Mouse (Mus musculus) midbrain, embryonic 15.5 days (tissue): ENCODE measurements around the gene Thoc6. TPM values are rescaled to one million over a fixed set of nuclear protein-coding genes. Genes with fewer than 3 reads are reported as not detected.

Source experiments
- ATAC-seq: fragments of 200-750 bp; cut with Nextera tagmentation; replicated peaks from 2 replicates; pipeline ENCODE4 v1.8.0; 2017; ENCODE audit warnings: moderate TSS enrichment
- H3K27ac ChIP-seq: fragments of 300-500 bp; sonication (generic); 2 replicates; pipeline ENCODE4 v1.5.1; 2015; ENCODE audit warnings: mild to moderate bottlenecking, inconsistent platforms
- H3K27me3 ChIP-seq: fragments of 300-500 bp; sonication (generic); replicated peaks from 2 replicates; pipeline ENCODE4 v1.6.1; 2015; ENCODE audit warnings: inconsistent platforms
- H3K36me3 ChIP-seq: fragments of 300-500 bp; sonication (generic); replicated peaks from 2 replicates; pipeline ENCODE4 v1.6.1; 2015; ENCODE audit warnings: inconsistent platforms
- H3K4me1 ChIP-seq: fragments of 300-500 bp; sonication (generic); 2 replicates; pipeline ENCODE4 v1.6.1; 2015; ENCODE audit warnings: inconsistent platforms
- H3K4me2 ChIP-seq: fragments of 300-500 bp; sonication (generic); 2 replicates; pipeline ENCODE4 v1.6.1; 2015; ENCODE audit warnings: inconsistent platforms, mild to moderate bottlenecking, moderate library complexity
- H3K4me3 ChIP-seq: fragments of 300-500 bp; sonication (generic); 2 replicates; pipeline ENCODE4 v1.5.1; 2015; ENCODE audit warnings: mild to moderate bottlenecking, inconsistent platforms
- H3K9ac ChIP-seq: fragments of 300-500 bp; sonication (generic); 2 replicates; pipeline ENCODE4 v1.6.1; 2015; ENCODE audit warnings: mild to moderate bottlenecking, inconsistent platforms
- H3K9me3 ChIP-seq: fragments of 300-500 bp; sonication (generic); 2 replicates; pipeline ENCODE4 v1.6.1; 2016; ENCODE audit warnings: inconsistent platforms
- WGBS: fragments of 180-500 bp; shearing (Covaris S2); methylation state at CpG from one replicate; pipeline ENCODE4 v1.1.7; 2015; ENCODE audit warnings: mixed read lengths; 5-methylcytosine and 5-hydroxymethylcytosine counted together
- polyA plus RNA-seq: library from polyadenylated mRNA; unstranded; fragments of >200 nt; fragmentation: Nextera tagmentation; extraction: Ambion mirVana; gene quantifications from 2 replicates; pipeline ENCODE4 v1.2.1, GENCODE M21; 2015

Thoc6 gene
- polyA plus RNA-seq: 39.1 and 42.9 TPM in 2 replicates

GRCm38 (mm10) chr17:23673424-23674073 is at the start of gene Thoc6, which contains the start of gene Hcfc1r1:
Thoc6 (minus strand) TSS chr17:23673882.
Hcfc1r1 (plus strand) TSS chr17:23673596.
- ATAC-seq: peak; percentile 96
- Histone ChIP-seq H3K9me3 (no peaks in the 10 kb centered on the region), H3K4me2 (peak within 1 kb of the TSS; percentile 60), H3K27ac (peak within 1 kb of the TSS; percentile 76), H3K9ac (peak within 1 kb of the TSS; percentile 55), H3K4me1 (peaks cover 40% of the 10 kb centered on the region), H3K36me3 (peaks cover 9% of the 10 kb centered on the region), H3K4me3 (peak within 1 kb of the TSS; percentile 54), H3K27me3 (peaks cover 35% of the 10 kb centered on the region)
- under 1% methylated on average over 45 of the region's 45 CpGs for WGBS

GRCm38 (mm10) chr17:23722376-23723125 is 48.9 kb upstream of the Thoc6 start, which contains the start of gene 1520401A03Rik:
1520401A03Rik (minus strand) TSS chr17:23722783.
- H3K4me2 ChIP-seq: no peak within 1 kb of the TSS
- H3K9ac ChIP-seq: no peak within 1 kb of the TSS
- no peak within 1 kb of the TSS for H3K4me3 ChIP-seq
- no peak for ATAC-seq
- H3K27ac ChIP-seq: no peak within 1 kb of the TSS
- H3K4me1 ChIP-seq: peaks cover 10% of the 10 kb centered on the region
- no peaks in the 10 kb centered on the region for H3K27me3 ChIP-seq
- no peaks in the 10 kb centered on the region for H3K36me3 ChIP-seq
- 65% methylated on average over 7 of the region's 7 CpGs for WGBS
- no peaks in the 10 kb centered on the region for H3K9me3 ChIP-seq

- H3K4me1 ChIP-seq: peaks cover 7% of the 10 kb centered on the region
- ATAC-seq: no peak
- no peaks in the 10 kb centered on the region for H3K9me3 ChIP-seq
- no peak overlapping the region for H3K27ac ChIP-seq
- no peaks in the 10 kb centered on the region for H3K27me3 ChIP-seq
- no peak overlapping the region for H3K4me3 ChIP-seq
- H3K36me3 ChIP-seq: no peaks in the 10 kb centered on the region
- no peak overlapping the region for H3K4me2 ChIP-seq
- 85% methylated on average over 2 of the region's 2 CpGs for WGBS
- H3K9ac ChIP-seq: no peak overlapping the region
These were observed 48.2 kb upstream of the Thoc6 start for GRCm38 (mm10) chr17:23721886-23722285.

GRCm38 (mm10) chr17:23719455-23719854 is 45.8 kb upstream of the Thoc6 start:
- 22% methylated on average over 1 of the region's 1 CpGs for WGBS
- Histone ChIP-seq H3K27me3 (no peaks in the 10 kb centered on the region), H3K36me3 (no peaks in the 10 kb centered on the region), H3K4me1 (no peaks in the 10 kb centered on the region), H3K4me2 (no peak overlapping the region), H3K4me3 (no peak overlapping the region), H3K9ac (no peak overlapping the region), H3K9me3 (no peaks in the 10 kb centered on the region), H3K27ac (no peak overlapping the region)
- ATAC-seq: no peak

GRCm38 (mm10) chr17:23717003-23717402 is 43.3 kb upstream of the Thoc6 start:
- Histone ChIP-seq H3K9ac (no peak overlapping the region), H3K4me2 (no peak overlapping the region), H3K27ac (no peak overlapping the region), H3K4me1 (no peaks in the 10 kb centered on the region), H3K27me3 (no peaks in the 10 kb centered on the region), H3K36me3 (no peaks in the 10 kb centered on the region), H3K4me3 (no peak overlapping the region), H3K9me3 (no peaks in the 10 kb centered on the region)
- WGBS: 50% methylated on average over 2 of the region's 2 CpGs
- no peak for ATAC-seq

- Histone ChIP-seq H3K27me3 (peaks cover 4% of the 10 kb centered on the region; the same call in 1 of the 2 replicates), H3K9ac (no peak overlapping the region), H3K4me3 (no peak overlapping the region), H3K27ac (no peak overlapping the region), H3K9me3 (no peaks in the 10 kb centered on the region), H3K36me3 (no peaks in the 10 kb centered on the region), H3K4me1 (no peaks in the 10 kb centered on the region), H3K4me2 (no peak overlapping the region)
- ATAC-seq: peak; percentile 53
- 0% methylated on average over 3 of the region's 3 CpGs for WGBS
These were observed 32.5 kb upstream of the Thoc6 start for GRCm38 (mm10) chr17:23706212-23706611.

- Histone ChIP-seq H3K4me1 (no peaks in the 10 kb centered on the region), H3K9me3 (no peaks in the 10 kb centered on the region), H3K4me3 (no peak overlapping the region), H3K27me3 (peaks cover 10% of the 10 kb centered on the region; the same call in 1 of the 2 replicates), H3K9ac (no peak overlapping the region), H3K36me3 (no peaks in the 10 kb centered on the region), H3K4me2 (no peak overlapping the region), H3K27ac (no peak overlapping the region)
- 0 out of 2 replicates have a peak, but pooled peaks have one; percentile 51 for ATAC-seq
- WGBS: 81% methylated on average over 7 of the region's 7 CpGs
These were observed 31.9 kb upstream of the Thoc6 start for GRCm38 (mm10) chr17:23705525-23706104.

- H3K4me1 ChIP-seq: 0 out of 2 replicates have a peak, but pooled peaks cover 3% of the 10 kb centered on the region
- no peak overlapping the region for H3K27ac ChIP-seq
- no peak for ATAC-seq
- peaks cover 10% of the 10 kb centered on the region; the same call in 1 of the 2 replicates for H3K27me3 ChIP-seq
- no peak overlapping the region for H3K9ac ChIP-seq
- no peak overlapping the region for H3K4me2 ChIP-seq
- H3K4me3 ChIP-seq: no peak overlapping the region
- WGBS: 51% methylated on average over 7 of the region's 7 CpGs
- no peaks in the 10 kb centered on the region for H3K9me3 ChIP-seq
- H3K36me3 ChIP-seq: no peaks in the 10 kb centered on the region
These were observed 31.1 kb upstream of the Thoc6 start for GRCm38 (mm10) chr17:23704741-23705140.

GRCm38 (mm10) chr17:23703301-23703700 is 29.6 kb upstream of the Thoc6 start:
- no peaks in the 10 kb centered on the region for H3K36me3 ChIP-seq
- H3K9me3 ChIP-seq: no peaks in the 10 kb centered on the region
- ATAC-seq: no peak
- H3K27me3 ChIP-seq: peaks cover 17% of the 10 kb centered on the region
- no peak overlapping the region for H3K27ac ChIP-seq
- no peak overlapping the region for H3K4me2 ChIP-seq
- WGBS: 81% methylated on average over 9 of the region's 9 CpGs
- peaks cover 9% of the 10 kb centered on the region; the same call in 1 of the 2 replicates for H3K4me1 ChIP-seq
- H3K4me3 ChIP-seq: no peak overlapping the region
- no peak overlapping the region for H3K9ac ChIP-seq

GRCm38 (mm10) chr17:23700079-23700478 is 26.4 kb upstream of the Thoc6 start:
- Histone ChIP-seq H3K27me3 (peaks cover 31% of the 10 kb centered on the region), H3K9ac (peak overlapping the region; percentile 69), H3K4me2 (peak overlapping the region; percentile 99), H3K4me3 (peak overlapping the region; percentile 90), H3K27ac (peak overlapping the region; percentile 74), H3K4me1 (peaks cover 9% of the 10 kb centered on the region; the same call in 1 of the 2 replicates), H3K9me3 (no peaks in the 10 kb centered on the region), H3K36me3 (no peaks in the 10 kb centered on the region)
- peak; percentile 98 for ATAC-seq
- WGBS: under 1% methylated on average over 28 of the region's 28 CpGs

GRCm38 (mm10) chr17:23699131-23700077 is 25.7 kb upstream of the Thoc6 start:
- peak overlapping the region; percentile 74 for H3K27ac ChIP-seq
- peaks cover 31% of the 10 kb centered on the region for H3K27me3 ChIP-seq
- peaks cover 9% of the 10 kb centered on the region; the same call in 1 of the 2 replicates for H3K4me1 ChIP-seq
- no peaks in the 10 kb centered on the region for H3K36me3 ChIP-seq
- WGBS: under 1% methylated on average over 91 of the region's 101 CpGs
- peak; percentile 73 for ATAC-seq
- peak overlapping the region; percentile 99 for H3K4me2 ChIP-seq
- peak overlapping the region; percentile 69 for H3K9ac ChIP-seq
- no peaks in the 10 kb centered on the region for H3K9me3 ChIP-seq
- peak overlapping the region; percentile 90 for H3K4me3 ChIP-seq
